Mouse (Mus musculus) embryo, embryonic 10 days (tissue): ENCODE measurements around the gene Tdrd3.
A peak's percentile ranks its signal among the peaks of the same experiment; 100 is the strongest.

Source experiments
- DNase-seq: peaks from one replicate; pipeline ENCODE4 v3.0.0-alpha.2; 2015; ENCODE audit warnings: low spot score

The Tdrd3 gene

DNA sequence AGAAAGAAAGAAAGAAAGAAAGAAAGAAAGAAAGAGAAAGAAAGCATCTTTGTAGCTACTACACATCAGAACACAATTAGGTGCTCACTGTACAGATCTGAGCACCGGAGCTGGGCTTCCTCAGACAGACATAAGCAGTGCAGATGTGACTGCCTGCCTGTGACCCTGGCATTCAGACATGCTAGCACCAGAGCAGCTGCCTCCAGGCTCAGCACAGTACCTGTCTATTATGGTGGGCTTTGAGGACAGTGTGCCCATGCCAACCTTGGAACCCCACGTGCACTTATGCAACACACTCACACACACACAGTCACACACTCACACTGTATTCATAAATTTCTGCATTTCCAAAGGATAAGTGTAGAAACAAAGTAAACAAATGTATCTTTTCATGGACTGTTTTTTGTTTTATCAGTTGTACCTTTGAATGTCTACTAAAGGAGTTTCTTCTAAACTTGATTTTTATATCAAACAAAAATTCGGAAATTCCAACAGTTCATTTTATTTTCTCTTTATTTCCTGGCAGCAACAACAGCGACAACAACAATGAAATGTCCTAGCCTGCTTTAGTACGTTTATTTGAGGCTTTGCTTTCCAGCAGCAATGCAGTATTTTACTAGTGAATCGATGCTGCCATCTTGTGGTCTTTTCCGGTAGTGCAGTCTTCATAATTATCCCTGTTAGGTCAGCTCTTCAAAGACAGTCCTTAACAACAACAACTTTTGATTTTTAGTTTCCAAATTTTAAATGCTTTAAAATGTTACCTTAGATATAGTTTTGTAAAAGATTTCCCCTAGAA is 35.4 kb downstream of the Tdrd3 start:
- DNase-seq = peak; percentile 77

DNA sequence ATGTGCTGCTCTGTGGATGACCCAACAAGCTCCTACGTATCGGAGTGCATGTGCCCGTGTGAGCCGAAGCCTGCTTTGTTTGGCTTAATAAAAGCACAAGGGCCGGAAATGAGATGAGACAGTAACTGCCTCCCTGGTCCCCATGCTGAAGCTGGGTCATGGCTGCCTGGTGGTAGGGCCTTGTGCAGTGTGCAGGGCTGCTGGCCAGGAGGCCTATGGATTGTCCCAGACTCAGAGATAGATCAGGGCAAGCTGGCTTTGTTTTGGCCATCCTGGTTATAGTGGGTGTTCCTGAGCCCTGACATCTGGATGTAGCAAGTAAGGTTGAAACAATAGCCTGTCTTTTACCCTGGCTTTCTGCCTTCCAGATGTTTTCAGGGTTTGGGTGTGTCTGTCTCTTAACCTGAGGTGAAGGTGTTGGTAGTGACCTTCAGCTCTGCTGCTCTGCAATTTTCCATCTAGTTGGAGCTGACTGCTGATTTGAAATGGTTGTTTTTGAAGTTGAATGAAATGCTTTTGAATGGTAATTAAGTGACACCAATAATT is 39.3 kb downstream of the Tdrd3 start:
- DNase-seq = no peak

DNA sequence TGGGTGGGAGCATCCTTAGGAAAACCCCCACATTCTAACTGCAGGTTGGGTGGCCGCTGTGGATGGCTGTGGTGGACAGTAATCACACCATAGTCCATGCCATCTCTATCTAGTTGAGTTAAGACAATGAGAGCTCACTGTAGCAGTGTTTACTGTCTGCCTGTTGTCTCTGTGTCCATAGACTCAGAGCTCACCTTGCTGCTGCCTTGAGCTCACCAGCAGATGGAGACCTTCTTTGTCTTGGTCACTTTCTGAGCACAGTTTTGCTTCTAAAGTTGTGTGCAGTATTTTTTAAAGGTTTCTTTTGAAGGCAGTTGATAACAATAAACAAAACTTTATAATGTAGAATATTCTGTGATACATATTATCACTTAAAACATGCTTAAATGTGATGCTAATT is 43.3 kb downstream of the Tdrd3 start:
- DNase-seq = no peak

DNA sequence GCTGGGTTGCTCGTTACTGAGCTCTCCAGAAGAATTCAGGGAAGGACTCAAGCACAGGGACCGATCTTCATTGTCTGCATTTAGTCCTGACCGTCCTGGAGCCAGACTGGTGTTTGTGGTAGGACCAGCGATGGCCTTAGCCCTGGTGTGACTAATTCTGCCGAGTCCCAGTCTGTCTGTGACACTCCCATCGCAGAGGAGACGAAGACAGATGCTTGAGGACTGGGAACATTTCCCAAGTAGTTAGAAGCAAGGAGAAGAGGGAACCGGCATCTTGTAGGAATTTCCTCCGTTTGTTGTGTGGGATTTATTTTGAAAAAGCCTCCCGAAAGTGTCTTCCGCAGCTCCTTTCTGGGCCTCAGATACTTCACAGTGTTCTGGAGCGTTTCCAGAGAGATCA is 45.1 kb downstream of the Tdrd3 start:
- DNase-seq = no peak

DNA sequence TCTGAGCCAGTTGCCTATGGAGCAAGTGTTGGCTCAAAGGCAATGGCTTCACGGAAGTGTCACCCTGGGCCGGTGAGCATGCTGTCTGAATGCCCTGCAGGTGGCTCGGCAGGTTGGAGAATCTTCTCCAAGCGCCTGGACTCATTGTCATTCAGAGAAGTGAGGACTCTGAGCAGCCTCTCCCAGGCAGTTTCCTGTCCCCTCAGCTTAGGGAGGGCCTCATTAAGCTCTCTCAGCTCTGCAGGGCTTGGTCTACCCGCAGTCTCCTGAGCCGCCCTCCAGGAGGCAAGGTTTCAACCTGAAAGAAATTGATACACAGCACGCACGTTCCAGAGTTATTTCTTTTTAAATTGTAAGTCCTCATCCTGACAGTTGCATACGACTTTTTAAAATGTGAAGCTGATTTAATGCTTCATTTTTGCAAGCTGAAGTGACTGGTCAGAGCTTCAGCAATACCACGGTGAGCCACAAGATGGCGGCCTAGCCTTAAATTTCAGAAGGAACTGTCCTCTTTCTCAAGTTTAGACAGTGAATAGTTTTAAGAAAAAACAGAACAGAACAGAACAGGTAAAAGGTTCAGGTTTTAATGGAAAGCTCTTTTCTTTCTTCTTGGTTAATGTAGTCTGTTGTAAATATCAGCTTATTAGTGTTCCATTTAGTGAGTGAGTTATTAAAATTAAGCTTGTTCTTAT is 47.7 kb downstream of the Tdrd3 start:
- peak; percentile 83 for DNase-seq

DNA sequence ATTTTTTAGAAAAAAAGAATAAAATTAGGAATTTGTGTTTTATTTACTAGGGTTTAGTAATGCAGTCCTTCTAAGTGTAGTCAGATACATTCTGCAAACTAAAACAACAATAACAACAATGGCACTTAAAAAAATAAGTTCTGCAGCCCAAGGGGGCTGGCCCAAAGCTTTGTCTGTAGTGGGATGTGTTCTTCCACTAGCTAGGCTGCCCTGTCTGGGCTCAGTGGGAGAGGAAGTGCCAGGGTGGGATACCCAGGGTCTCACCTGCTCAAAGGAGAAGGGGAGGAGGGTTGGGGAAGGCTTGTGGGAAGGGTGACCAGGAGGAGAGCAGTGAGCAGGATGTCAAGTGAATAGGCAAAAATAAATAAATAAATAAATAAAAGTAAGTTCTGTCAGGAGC is 48.2 kb downstream of the Tdrd3 start:
- DNase-seq = no peak

DNA sequence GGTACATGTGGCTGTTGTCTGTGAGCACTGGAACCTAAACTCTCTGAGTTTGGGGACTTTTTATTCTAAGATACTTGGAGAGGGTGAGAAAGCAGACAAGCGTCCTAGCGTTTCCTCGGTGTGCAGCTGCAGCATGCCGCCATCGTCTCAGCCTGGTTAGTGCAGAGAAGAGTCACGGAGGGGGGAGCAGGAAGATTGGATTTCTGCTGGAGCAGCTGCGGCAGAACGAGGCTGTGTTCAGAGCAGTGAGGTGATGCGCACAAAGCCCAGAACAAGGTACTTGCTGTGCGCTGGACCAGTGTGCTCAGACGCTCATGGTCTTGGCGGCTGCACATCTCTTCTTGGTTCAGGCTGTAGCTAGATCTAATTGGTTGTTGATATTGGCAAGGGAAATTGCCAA is 51.1 kb downstream of the Tdrd3 start:
- no peak for DNase-seq

DNA sequence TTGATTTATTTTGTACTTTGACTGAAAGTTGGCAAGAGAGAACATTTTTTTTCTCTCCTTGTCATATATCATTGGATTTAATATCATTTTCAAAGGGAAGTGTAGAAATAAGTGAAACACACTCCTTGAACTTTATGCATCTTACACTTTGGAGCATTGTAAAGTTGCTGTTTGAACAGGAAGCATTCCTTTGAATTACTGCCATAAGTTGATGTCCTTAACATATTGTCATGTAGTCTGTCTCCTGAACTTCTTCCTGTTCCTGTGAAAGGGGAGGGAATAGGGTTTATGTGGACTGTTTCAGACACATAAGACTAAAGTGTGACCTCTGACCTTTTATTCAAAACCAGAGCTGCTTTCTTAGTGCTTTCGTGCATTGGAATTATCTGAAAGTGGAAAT is 55.1 kb downstream of the Tdrd3 start:
- DNase-seq = no peak

DNA sequence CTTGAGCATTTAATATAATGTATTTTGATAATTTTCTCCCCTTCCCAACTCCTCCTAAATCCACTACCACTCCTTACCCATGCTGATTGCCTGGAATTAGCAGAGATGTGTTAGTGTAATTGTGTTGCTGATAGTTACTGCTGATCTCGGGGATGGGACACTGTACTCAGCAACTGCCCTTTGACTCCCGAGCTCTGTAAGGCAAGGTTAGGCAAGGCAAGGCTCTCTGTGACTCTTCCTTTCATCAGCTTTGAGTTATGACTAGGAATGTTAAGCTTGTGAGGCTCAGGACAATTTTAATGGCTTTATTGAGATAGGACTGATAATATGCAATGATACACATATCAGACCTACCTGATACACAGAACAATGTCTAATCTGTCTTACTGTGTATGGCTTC is 56.3 kb downstream of the Tdrd3 start:
- DNase-seq = no peak

DNA sequence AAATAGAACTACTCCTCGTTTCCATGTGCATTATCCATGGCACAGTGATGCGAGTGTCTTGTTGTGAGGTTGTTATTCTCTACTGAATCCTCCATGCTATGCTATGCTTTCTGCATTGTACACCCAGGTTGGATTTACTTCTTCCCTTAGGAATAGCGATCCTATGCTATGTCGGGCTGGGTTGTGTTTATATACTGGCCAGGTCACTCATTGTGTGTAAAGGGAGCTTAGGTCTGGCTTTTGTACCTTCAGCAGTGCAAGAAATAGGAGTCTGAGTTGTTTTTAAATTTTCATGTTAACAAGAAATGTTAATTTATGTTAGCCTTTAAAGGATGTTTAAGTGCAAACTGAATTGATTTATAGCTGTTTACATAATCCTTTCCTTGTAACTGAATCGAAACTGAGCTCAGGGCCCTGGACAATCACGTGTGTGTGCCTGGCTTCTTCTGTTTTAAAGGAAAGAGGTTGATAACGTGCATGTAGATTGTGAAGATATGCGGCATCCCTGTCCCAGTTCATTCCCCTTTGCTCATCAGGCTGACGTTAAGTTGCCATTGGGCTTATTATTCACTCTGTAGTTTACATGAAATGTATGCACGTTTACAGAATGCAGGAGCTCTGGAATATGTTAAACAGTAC is 59.4 kb downstream of the Tdrd3 start:
- DNase-seq = no peak

DNA sequence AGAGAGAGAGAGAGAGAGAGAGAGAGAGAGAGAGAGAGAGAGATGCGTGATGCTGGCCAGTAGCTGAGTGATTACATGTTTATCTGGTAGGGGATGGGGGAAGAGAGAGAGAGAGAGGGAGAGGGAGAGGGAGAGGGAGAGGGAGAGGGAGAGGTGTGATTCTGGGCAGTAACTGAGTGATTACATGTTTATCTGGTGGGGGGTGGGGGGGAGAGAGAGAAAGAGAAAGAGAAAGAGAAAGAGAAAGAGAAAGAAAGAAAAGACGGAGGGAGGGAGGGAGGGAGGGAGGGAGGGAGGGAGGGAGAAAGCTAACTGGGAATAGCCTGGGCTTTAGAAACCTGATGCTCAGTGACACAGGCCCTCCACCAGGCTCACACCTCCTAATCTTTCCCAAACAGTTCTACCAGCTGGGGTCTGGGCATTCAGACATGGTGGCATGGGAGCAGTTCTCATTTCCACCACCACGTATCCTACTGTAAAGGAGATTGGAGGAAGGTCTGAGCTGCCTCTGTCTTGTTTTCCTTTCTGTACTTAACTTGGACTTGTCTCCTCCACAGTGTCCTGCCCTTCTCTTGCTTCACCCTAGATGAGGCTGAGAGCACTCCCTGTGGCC is 62.0 kb downstream of the Tdrd3 start:
- DNase-seq = no peak

DNA sequence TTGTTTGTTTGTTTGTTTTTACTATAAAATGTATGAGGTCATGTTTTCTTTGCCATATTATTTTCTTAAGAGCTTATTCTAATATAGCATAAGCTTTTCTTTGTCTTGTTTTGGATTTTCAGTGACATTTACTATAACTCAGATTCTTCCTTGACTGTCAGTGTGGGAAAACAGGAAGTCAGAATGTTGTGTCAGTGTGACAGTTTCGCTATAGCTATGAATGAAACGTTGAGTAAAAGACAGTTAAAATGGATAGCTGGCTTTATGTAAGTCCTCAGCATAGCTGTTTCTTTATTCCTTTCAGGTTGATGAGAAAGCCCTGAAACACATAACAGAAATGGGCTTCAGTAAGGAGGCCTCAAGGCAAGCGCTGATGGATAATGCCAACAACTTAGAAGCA is 69.4 kb downstream of the Tdrd3 start:
- DNase-seq = no peak

DNA sequence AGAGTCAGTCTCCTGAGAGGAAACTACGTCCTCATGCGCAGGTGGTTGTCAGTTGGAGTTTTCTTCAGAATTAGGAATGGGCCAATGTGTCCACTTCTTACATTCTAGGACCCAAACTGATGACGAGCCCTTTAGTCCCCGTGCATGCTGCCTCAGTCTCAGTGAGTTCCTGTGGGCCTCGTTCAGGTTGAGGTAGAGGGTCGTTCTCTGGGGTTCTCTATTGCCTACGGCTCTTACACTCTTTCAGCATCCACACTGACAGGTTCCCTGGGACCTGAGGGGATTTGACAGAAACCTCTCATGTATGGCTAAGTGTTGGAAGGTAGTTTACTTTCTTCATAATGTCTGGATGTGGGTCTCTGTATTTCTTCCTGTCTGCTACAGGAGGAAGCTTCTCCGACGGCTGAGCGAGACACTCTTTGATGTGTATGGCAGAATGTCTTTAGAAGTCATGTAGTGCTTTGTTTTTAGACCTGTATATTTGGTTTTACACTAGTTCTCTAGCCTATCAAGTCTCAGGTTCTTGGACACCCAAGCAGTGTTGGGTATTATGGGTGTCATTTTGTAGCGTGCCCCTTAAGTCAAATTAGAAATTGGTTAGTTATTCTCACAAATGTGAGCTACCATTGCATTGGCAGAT is 81.6 kb downstream of the Tdrd3 start:
- no peak for DNase-seq

DNA sequence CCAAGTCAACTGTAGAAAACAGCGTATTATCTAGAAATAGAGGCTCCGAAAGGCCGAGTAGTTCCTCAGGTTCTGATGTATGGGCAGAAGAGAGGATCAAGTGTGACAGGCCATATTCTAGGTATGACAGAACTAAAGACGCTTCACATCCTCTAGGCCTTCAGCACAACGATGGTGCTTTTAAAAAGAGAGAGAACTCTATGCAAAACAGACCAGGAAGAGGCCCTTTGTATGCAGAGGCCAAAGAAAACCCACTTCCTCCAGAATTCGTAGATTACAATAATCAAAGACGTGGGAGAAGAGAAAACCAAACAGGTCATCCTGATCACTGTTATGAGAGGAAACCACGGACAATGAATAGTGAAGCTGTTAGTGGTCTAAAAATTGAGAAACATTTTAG is 89.5 kb downstream of the Tdrd3 start:
- no peak for DNase-seq

DNA sequence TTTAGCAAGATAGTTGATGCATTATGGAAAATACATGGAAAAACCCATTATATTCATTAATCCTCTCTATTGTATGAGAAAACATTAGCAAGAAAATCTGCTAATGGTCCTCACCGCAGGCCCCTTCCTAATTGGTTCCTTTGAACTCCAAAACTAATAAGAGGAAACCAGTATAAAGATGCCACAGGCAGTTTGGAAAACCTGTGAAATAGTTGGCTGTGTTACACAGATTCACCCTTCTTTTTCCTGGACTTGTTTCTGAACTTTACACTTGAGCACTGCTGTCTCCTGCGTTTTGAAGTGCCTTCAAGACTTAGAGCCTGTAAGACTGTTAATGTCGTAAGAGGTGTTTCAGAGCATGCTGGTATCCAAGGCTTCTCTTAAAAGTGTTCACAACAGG is 98.8 kb downstream of the Tdrd3 start:
- DNase-seq = no peak

DNA sequence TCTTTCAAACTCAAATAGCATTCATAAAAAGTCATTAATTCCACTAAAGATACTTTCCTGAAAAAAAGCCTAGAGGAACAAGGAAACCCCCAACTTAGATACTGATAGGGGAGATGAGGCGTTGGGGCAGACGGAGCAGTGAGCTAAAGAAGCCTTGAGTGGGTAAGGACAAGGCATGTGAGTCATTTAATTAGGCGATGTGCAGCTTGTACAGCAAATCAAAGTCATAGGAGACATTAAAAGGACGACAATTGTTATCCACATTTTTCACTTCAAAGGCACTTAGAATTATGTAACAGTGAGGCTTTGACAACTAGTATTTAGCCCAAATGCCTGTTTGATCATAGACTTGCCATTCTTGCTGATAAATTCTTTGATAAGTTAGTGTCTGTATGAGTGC is 100.9 kb downstream of the Tdrd3 start:
- no peak for DNase-seq

DNA sequence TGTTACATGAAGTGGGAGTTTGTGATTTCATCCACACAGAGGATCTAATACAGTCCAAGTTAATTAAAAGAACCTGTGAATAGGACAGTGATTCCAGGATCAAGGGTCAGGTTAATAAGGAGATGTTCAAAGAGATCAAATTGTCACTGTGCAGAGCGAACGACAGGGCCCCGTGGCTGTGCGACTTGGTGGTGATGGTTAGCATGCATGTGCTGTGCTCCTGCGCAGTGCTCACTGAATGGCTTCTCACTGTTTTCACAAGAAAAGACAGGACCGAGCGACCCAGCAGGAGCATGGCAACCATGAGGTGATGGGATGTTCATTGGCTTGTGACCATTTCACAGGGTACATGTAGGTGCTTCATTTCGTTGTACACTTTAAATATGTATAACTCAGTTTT is 115.4 kb downstream of the Tdrd3 start:
- no peak for DNase-seq

DNA sequence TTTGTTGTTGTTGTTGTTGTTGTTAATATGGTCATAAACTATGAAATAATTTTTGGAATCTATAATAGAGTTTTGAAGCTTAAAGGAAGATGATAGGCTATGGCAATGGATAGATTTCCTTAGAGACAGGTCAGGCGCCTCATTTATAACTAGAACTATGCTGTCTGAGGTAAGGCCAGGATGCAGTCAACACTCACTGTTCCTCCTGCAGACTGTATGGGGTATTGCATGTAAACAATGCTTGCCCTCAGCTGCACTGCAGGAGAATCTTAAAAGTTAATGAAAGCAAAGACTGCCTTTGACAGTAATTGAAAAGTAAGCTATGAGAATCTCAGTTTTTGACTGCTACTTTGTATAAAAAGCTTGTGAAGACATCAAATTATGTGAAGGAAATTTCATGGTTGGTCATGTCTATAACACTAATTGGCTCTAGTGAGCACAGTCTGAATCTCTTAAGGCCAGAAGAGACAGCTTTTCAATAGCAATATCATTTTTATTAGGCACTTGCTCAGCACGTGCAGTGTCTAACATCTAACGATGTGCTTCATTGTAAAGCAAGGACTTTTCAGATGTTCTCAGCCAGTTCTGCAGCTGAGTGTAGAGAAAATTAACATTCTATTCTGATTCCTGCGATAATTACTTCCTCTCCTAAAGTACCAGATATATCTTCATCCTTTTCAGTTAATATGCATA is 120.8 kb downstream of the Tdrd3 start:
- DNase-seq = no peak

DNA sequence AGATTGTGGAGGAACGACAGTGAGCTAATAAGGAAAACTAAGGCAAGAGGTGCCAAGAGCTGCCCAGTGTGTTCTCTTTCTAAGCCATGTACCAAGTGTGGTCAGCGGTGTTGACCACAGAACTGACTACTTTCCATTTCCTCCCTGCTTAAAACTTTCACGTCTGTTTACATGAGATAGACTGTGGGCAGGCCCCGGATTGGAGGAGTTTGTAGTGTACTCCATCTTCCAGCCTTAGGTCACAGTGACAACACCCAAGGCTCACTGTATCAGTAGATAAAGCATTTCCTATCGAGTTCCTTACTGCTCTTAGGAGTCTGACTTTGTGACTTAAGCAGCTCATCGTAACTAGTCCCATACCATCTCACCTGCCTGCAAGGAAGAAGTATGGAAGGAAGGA is 133.5 kb downstream of the Tdrd3 start:
- no peak for DNase-seq

DNA sequence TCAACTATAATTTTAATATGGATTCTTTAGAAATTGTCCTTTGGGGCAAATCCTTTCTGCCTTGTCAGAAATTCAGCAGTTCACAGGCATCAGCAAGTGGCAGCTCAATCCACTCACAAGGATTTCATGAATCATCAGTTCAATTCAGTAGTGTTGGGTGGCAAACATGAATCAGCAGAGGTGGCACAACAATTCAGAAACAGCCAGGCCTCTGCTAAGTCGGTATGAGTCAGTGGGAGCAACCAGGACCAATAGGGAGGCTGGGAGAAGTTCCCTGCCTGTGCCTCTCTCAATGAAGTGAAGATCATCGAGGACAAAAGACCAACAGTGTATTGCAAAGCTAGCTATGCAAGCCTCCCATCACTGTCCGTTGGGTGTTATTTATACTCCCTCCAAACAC is 135.8 kb downstream of the Tdrd3 start:
- no peak for DNase-seq

DNA sequence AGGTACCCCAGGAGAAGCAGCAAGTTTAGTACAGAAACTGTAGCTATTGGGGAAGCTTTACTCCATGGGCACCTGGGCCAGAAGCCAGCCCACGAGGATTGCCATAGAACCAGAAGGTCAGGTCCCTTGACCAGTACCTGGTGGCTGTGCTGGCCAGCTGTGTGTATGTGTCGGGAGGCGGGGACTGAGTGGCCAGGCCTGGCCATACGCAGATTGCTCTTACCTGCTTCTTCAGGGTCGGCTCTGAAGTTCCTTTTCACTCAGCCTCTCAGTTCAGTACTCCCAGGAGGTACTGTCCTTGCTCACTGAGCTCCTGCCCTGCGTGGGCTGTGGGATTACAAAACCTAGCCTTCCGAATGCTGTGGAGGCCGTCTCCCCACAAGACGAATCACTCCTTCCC is 147.4 kb downstream of the Tdrd3 start:
- no peak for DNase-seq

DNA sequence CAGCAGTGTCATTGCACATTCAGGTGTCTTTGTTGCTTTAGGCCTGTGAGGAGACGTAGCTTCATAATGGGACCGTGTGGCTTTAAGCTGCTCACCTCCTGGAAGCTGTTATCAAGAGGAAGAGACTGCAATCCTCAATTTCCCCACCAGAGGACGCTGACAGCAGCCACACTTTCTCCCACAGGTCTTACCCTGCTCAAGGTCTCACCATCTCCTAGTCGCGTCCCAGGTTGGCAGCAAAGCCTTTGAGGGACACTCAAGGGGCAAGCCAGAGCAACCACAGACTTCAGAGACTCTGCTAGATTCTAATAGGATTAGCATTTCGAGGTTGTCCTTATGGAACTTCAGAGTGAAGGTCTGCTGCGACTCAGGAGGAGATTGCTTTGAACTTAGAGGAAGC is 149.8 kb downstream of the Tdrd3 start:
- peak; percentile 40 for DNase-seq
